Mouse (Mus musculus) bone marrow, adult 2 months (tissue): Measurements from ENCODE around the gene Rptor.

Experiments
- CTCF ChIP-seq: fragments of 200-500 bp; IDR thresholded peaks from 2 replicates; pipeline ENCODE4 v1.5.1; 2011; ENCODE audit warnings: low read length, control low read depth; ENCODE audit not compliant: control insufficient read depth, insufficient read depth
- POLR2A ChIP-seq: fragments of 200-500 bp; IDR thresholded peaks from 2 replicates; pipeline ENCODE4 v1.6.1; 2011; ENCODE audit warnings: low read depth, mild to moderate bottlenecking, control low read depth, low read length, borderline replicate concordance; ENCODE audit not compliant: control insufficient read depth

GRCm38 (mm10) chr11:119805112-119805750, 202.5 kb downstream of the Rptor start:
- TF ChIP-seq POLR2A, result no peak
- TF ChIP-seq CTCF, result no peak
